Mouse (Mus musculus) MEL (cell line): Measurements from ENCODE around the gene Il1rapl1.

ENCODE experiments used
- CTCF ChIP-seq, 3 experiments: IDR thresholded peaks in 2 of 3; conservative IDR thresholded peaks in 1 of 3; 2 replicates each; pipeline ENCODE4 v1.5.1; 2011 to 2012; ENCODE audit warnings: low read length in 3 of 3, low read depth in 2 of 3, mild to moderate bottlenecking in 2 of 3, improper control_type of control experiment in 1 of 3, inconsistent platforms in 1 of 3, mixed read lengths in 1 of 3, moderate library complexity in 1 of 3; ENCODE audit not compliant: control insufficient read depth in 1 of 3, insufficient read depth in 1 of 3, poor library complexity in 1 of 3, severe bottlenecking in 1 of 3
- ELF1 ChIP-seq: IDR thresholded peaks from 2 replicates; pipeline ENCODE4 v1.6.1; 2014; ENCODE audit warnings: low read depth, mild to moderate bottlenecking, inconsistent platforms, low read length, improper control_type of control experiment, moderate library complexity
- EP300 ChIP-seq, 2 experiments: IDR thresholded peaks; 2 replicates each; pipeline ENCODE4 v1.6.1; 2011; ENCODE audit warnings: improper control_type of control experiment in 2 of 2, low read length in 2 of 2, low read depth in 1 of 2, mild to moderate bottlenecking in 1 of 2
- GATA1 ChIP-seq: IDR thresholded peaks from 2 replicates; pipeline ENCODE4 v1.6.1; 2011; ENCODE audit warnings: low read depth, low read length, improper control_type of control experiment
- MEF2A ChIP-seq: IDR thresholded peaks from 2 replicates; pipeline ENCODE4 v1.6.1; 2014; ENCODE audit warnings: low read depth, mild to moderate bottlenecking, inconsistent platforms, low read length, improper control_type of control experiment; ENCODE audit not compliant: poor library complexity, insufficient replicate concordance, severe bottlenecking; ENCODE audit errors: extremely low read depth
- POLR2A ChIP-seq, 2 experiments: IDR thresholded peaks; 2 replicates each; pipeline ENCODE4 v1.6.1; 2011 to 2012; ENCODE audit warnings: low read length in 2 of 2, mild to moderate bottlenecking in 2 of 2, control low read depth in 1 of 2, improper control_type of control experiment in 1 of 2, low read depth in 1 of 2, moderate library complexity in 1 of 2; ENCODE audit not compliant: control insufficient read depth in 1 of 2, insufficient read depth in 1 of 2, poor library complexity in 1 of 2
- RAD21 ChIP-seq: IDR thresholded peaks from 2 replicates; pipeline ENCODE4 v1.6.1; 2011; ENCODE audit warnings: mild to moderate bottlenecking, low read depth, low read length, improper control_type of control experiment
- USF2 ChIP-seq, 2 experiments: IDR thresholded peaks; 2 replicates each; pipeline ENCODE4 v1.6.1; 2011 to 2012; ENCODE audit warnings: improper control_type of control experiment in 2 of 2, low read length in 2 of 2, borderline replicate concordance in 1 of 2, inconsistent platforms in 1 of 2, low read depth in 1 of 2, mild to moderate bottlenecking in 1 of 2; ENCODE audit not compliant: insufficient read depth in 1 of 2

DNA sequence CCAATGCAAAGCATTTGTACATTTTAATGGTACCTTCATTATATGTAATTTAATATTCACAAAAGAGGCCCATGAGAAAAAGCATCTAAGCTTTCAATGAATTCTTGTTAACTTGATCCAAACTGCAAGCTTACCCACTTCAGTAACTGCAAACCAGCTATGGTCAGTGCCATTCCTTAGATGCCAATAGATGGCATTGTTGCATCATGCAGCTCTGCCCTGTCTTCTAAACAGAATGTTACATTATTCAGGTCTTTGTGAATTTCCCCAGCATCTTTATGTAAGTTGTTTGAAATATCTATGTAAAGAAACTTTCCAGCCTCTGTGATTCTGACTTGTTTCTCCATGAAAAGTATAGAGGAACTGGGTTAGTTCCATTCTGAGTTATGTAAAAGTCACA, 514.5 kb downstream of the Il1rapl1 start:
- TF ChIP-seq CTCF (IDR thresholded peaks at IDR 0.05 in 2 of 3, conservative IDR thresholded peaks at IDR 0.05 in 1 of 3; ENCODE audit: control insufficient read depth in 1 of 3, insufficient read depth in 1 of 3, low read depth in 2 of 3, low read length in 3 of 3, poor library complexity in 1 of 3, severe bottlenecking in 1 of 3) (no peak), ELF1 (no peak), RAD21 (no peak; the same call in 1 of the 2 replicates), MEF2A (no peak), USF2 (IDR thresholded peaks at IDR 0.05; ENCODE audit: borderline replicate concordance in 1 of 2, insufficient read depth in 1 of 2, low read depth in 1 of 2, low read length in 2 of 2) (no peak), GATA1 (no peak), EP300 (IDR thresholded peaks at IDR 0.05; ENCODE audit: low read depth in 1 of 2, low read length in 2 of 2) (no peak), POLR2A (IDR thresholded peaks at IDR 0.05; ENCODE audit: control insufficient read depth in 1 of 2, insufficient read depth in 1 of 2, low read depth in 1 of 2, low read length in 2 of 2, poor library complexity in 1 of 2) (no peak)
